Comparison of ENCODE assay signal across 17 mouse cellular contexts in the genomic region with DNA sequence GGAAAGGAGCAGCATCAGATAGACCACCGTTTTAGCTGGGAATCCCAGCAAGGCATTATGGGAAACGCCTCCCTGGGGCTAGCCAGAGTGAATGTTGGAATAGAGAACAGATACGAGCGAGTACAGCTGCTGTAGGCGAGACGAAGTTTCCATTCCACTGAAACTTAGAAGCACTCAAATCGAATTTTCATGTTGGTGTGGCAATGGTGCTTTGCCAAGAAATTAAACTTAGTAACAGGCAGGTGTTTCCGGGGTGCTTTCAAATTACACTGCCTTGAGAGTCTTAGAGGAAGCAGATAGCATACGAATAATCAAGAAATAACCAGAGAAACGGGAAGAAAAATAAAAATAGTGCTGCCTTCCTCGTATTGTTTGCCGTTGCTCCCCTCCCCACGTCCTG.
DNase-seq lines count a peak whose midpoint lies in the region; ATAC-seq lines count a peak whose summit lies in the region.
"Had no signal": no experiment of that assay in that cellular context is flagged by ENCODE, and none has a peak within 500 bp of the region (broad histone marks: within the 10 kb centered on the region; RNA-seq: fewer than 3 reads in every experiment).

No protein-coding gene starts in this region.

- H3K4me3 ChIP-seq in heart, embryonic 16.5 days (ENCODE audit: low read length), result no peak overlapping the region
- no peak overlapping the region for H3K4me3 ChIP-seq in hindbrain, embryonic 11.5 days (ENCODE audit: low read depth, low read length)
- H3K4me3 ChIP-seq: forebrain, embryonic 13.5 days; hindbrain, embryonic 10.5 days; left cerebral cortex, adult 2 months; midbrain, embryonic 15.5 days had no signal

- 46% methylated on average over 13 of the region's 13 CpGs for WGBS in heart, embryonic 16.5 days
- 69% methylated on average over 13 of the region's 13 CpGs for WGBS in hindbrain, embryonic 11.5 days

- peak overlapping the region; percentile 67 for H3K27ac ChIP-seq in heart, embryonic 16.5 days (ENCODE audit: low read length)
- H3K27ac ChIP-seq in hindbrain, embryonic 11.5 days (ENCODE audit: low read depth, low read length), result no peak overlapping the region
- H3K27ac ChIP-seq: forebrain, embryonic 13.5 days; hindbrain, embryonic 10.5 days; left cerebral cortex, adult 2 months; liver, embryonic 14.5 days; midbrain, embryonic 15.5 days had no signal

- ATAC-seq in heart, embryonic 16.5 days (replicated peaks; ENCODE audit: extremely low read depth, insufficient read depth, low FRiP score), result no peak
- no peak for ATAC-seq in hindbrain, embryonic 11.5 days (ENCODE audit: low FRiP score)
- ATAC-seq: forebrain, embryonic 13.5 days; midbrain, embryonic 15.5 days; Patski had no signal

- H3K4me1 ChIP-seq in heart, embryonic 16.5 days (ENCODE audit: control insufficient read depth, insufficient read depth, low read length), result peaks cover 9% of the 10 kb centered on the region; the same call in 1 of the 2 replicates
- no peaks in the 10 kb centered on the region for H3K4me1 ChIP-seq in hindbrain, embryonic 11.5 days (replicated peaks; ENCODE audit: control insufficient read depth, insufficient read depth, low read length)
- H3K4me1 ChIP-seq: forebrain, embryonic 13.5 days; midbrain, embryonic 15.5 days had no signal

- H3K36me3 ChIP-seq in heart, embryonic 16.5 days (ENCODE audit: control insufficient read depth, insufficient read depth), result no peaks in the 10 kb centered on the region
- H3K36me3 ChIP-seq in hindbrain, embryonic 11.5 days (ENCODE audit: control insufficient read depth, insufficient read depth, low read length), result no peaks in the 10 kb centered on the region
- H3K36me3 ChIP-seq: hindbrain, embryonic 10.5 days; midbrain, embryonic 15.5 days had no signal

- no peak overlapping the region for H3K9ac ChIP-seq in heart, embryonic 16.5 days (ENCODE audit: low read length)
- H3K9ac ChIP-seq in hindbrain, embryonic 11.5 days (ENCODE audit: low read depth, low read length), result no peak overlapping the region
- H3K9ac ChIP-seq: forebrain, embryonic 13.5 days; liver, embryonic 14.5 days; midbrain, embryonic 15.5 days had no signal

- DNase-seq in heart, adult 18-20 months, result peak; percentile 36 to 53
- no peak for DNase-seq in heart, postnatal 4 days
- DNase-seq in spleen, postnatal 36 days (ENCODE audit: low spot score in 2 of 2), result peak; percentile 14 to 42
- DNase-seq in spleen, postnatal 10 days (ENCODE audit: low spot score in 2 of 2), result no peak
- DNase-seq in adipocyte (ENCODE audit: low spot score), result no peak
- no peak for DNase-seq in thymus, adult 18-20 months
- DNase-seq in hindbrain, embryonic 11.5 days (ENCODE audit: low spot score), result no peak
- DNase-seq: adrenal gland, postnatal 14 days; cerebellum, postnatal 14 days; kidney, postnatal 25 days had no signal

- H3K9me3 ChIP-seq in heart, embryonic 16.5 days (replicated peaks; ENCODE audit: control insufficient read depth, low read length), result no peaks in the 10 kb centered on the region
- H3K9me3 ChIP-seq in hindbrain, embryonic 11.5 days (ENCODE audit: control insufficient read depth, low read length), result no peaks in the 10 kb centered on the region
- H3K9me3 ChIP-seq: forebrain, embryonic 13.5 days; hindbrain, embryonic 10.5 days; midbrain, embryonic 15.5 days had no signal

- H3K27me3 ChIP-seq in heart, embryonic 16.5 days (ENCODE audit: control insufficient read depth, insufficient read depth, low read length), result no peaks in the 10 kb centered on the region
- H3K27me3 ChIP-seq in hindbrain, embryonic 11.5 days (ENCODE audit: control insufficient read depth, insufficient read depth, low read length), result no peaks in the 10 kb centered on the region
- H3K27me3 ChIP-seq: forebrain, embryonic 13.5 days; midbrain, embryonic 15.5 days; Patski had no signal

- no peak overlapping the region; the same call in 1 of the 2 replicates for H3K4me2 ChIP-seq in heart, embryonic 16.5 days (ENCODE audit: low read depth, low read length)
- H3K4me2 ChIP-seq in hindbrain, embryonic 11.5 days (replicated peaks; ENCODE audit: low read depth, low read length), result no peak overlapping the region
- H3K4me2 ChIP-seq: forebrain, embryonic 13.5 days; midbrain, embryonic 15.5 days had no signal

Comparison
In these comparisons a context has a peak if more than half of its experiments do, and no peak if none do; other contexts are left out.
1. DNase-seq: peak in heart, adult 18-20 months (2 of 2) and spleen, postnatal 36 days (2 of 2); none in heart, postnatal 4 days (single experiment), spleen, postnatal 10 days (0 of 2), adipocyte (single experiment), thymus, adult 18-20 months (0 of 2) and hindbrain, embryonic 11.5 days (single experiment).